Mouse (Mus musculus) liver, postnatal 0 days (tissue): ENCODE results near the gene Vasp.

ENCODE experiments used
- CTCF ChIP-seq: sonication (generic); IDR thresholded peaks from 2 replicates; pipeline ENCODE4 v1.5.1; 2016; ENCODE audit warnings: antibody characterized with exemption, low read depth
- EP300 ChIP-seq: IDR thresholded peaks from 2 replicates; pipeline ENCODE4 v1.6.1; 2016; ENCODE audit warnings: antibody characterized with exemption, low read depth, mild to moderate bottlenecking

GRCm38 (mm10) chr7:19276253-19276652, 4.6 kb upstream of the Vasp start:
- TF ChIP-seq CTCF (peak; percentile 55), EP300 (no peak)
